Mouse (Mus musculus) spleen, adult 18-20 months (tissue): Measurements from ENCODE around the gene Mroh2a.
A peak's percentile ranks its signal among the peaks of the same experiment; 100 is the strongest.
"Not testable (repeated sequence)": the region's sequence is repeated elsewhere in the genome, so short reads cannot be mapped to it uniquely, and the experiment has no call there.

Experiments used
- DNase-seq, 2 experiments: peaks; one replicate each; pipeline ENCODE4 v3.0.0; 2022; ENCODE audit warnings: mixed read lengths in 2 of 2

The Mroh2a gene

DNA sequence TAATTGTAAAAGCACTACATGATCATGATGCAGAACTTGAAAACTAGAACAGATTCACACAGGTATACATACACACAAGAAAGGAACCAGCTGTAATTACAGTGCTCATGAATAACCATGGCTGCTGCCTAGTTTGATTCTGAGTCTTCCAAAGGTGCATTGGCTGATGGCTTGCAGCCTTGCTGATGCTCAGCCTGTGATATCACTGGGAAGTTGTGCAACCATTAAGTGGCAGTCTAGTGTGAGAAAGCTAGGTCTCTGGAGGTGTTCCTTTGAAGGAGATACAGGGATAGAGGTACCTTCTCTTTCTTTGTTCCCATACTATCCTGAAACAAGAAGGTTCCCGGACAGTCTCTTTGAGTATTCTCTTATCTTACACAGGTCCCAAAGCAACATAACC lies 7.7 kb upstream of the Mroh2a start:
- no peak for DNase-seq

DNA sequence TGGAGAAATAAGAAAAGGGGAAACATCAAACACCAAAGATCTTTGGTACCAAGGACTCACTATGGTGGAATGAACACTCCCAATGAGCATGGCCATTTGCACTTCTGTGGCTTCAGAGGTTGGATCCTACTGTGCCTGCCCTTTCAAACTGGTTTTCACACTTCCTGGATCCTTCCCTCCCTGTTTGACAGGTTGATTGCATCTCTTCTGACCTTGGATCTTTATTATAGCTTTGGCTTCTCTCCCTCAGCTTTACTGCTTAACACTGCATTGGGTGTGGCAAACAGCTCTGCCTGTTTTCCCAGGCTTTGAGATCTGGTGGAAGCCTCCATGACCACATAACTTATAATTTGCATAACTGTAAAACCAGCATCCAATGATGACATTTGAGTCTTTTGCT lies 6.5 kb upstream of the Mroh2a start:
- DNase-seq, result no peak

DNA sequence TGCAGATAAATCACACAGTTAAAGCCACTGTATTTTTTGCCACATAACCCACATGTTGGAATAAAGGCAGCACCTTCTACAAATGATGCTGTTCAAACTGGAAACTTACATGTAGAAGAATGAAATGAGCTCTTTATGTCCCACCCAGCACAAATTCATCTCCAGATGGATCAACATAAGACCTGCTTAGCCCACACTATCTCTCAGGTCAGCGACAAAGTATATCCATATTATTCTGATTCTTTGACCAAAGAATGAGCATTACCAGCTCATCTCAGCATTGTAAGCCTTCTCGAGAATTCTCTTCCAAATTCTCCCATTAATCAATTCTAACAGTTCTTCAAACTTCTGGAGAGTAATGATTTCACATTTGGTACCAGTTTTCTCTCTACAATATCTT lies 4.6 kb upstream of the Mroh2a start:
- DNase-seq, result no peak

DNA sequence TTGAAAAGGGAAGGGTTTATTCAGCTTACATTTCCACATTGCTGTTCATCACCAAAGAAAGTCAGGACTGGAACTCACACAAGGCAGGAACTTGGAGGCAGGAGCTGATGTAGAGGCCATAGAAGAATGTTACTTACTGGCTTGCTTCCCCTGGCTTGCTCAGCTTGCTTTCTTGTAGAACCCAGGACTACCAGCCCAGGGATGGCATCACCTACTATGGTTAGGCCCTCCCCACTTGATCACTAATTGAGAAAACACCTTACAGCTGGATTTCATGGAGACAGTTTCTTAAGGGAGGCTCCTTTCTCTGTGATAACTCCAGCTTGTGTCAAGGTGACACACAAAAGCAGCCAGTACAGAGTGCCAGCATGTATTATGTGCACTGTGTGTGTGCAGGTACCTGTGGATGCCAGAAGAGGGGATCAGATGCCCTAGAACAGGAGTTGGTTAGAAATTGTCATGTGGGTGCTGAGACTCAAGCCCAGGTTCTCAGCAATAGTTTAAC lies 3.7 kb upstream of the Mroh2a start:
- DNase-seq, result peak in 1 of 2 experiments; percentile 6

DNA sequence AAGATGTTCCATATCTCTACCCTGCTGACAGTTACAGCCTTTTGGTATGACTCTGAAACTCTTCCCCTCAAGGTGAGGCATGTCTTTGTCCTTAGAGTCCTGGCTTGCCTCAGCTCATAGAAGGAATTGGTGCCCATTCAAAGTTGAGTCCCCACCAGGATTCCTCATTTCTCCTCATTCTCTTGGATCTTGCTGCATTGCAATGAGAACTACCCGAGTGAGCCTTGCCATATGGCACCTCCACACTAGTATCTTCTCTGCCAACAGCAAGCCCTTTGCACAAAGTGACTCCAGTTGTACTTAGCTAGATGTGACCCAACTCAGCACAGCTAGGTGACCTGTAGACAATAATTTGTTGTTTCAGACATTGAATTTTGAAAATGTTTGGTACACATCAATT lies 3.2 kb upstream of the Mroh2a start:
- DNase-seq, result no peak

DNA sequence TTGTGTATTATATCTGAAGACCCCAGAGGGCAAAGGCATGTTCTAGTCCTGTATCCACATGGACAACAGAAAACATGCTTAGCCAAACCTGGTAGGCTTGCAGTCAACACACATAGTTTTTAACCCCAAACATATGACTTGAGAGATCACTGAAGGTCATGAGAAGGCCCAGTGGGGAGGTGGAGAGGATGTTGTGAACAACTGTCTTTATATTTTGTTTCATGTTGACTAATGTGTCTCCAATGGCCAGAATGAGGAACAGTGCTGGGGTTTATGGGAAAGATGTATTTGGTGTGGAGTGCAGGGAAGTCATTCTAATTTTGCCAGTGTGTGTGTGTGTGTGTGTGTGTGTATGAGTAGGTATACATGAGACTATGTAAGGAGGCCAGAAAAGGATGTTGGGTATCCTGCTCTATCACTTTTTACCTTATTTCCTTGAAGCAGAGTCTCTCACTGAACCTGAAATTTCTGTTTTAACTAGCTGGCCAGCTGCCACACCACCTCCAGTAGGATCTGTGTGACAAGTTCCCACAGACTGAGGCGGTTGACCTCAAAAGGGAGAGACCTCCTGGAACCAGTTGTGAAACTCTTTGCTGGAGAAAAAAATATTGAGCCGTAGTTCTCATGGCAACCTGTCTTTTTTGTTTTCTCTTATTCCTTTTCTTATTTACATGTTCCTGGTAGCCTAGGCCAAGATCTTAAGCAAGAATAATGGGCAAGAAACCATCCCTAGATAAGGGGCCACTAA lies 2.6 kb upstream of the Mroh2a start:
- DNase-seq, result no peak

DNA sequence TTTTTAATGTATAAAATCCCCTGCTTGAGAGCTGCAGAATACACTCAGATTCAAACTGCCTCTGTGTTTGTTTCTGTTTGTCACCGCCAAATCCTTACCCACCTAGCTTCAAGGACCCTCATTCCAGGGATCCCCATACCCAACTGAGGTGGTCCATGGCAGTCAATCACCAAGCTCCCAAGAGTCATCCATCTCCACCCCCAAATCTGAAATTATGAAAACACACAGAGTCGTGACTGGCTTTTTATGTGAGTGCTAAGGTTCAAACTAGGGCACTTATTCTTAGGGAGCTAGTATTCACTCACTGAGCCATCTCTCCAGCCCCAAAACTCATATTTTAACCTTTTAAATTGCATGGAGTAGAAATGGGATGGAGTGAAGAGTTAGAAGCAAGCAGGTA lies 1.5 kb upstream of the Mroh2a start:
- DNase-seq, result not testable (repeated sequence)

DNA sequence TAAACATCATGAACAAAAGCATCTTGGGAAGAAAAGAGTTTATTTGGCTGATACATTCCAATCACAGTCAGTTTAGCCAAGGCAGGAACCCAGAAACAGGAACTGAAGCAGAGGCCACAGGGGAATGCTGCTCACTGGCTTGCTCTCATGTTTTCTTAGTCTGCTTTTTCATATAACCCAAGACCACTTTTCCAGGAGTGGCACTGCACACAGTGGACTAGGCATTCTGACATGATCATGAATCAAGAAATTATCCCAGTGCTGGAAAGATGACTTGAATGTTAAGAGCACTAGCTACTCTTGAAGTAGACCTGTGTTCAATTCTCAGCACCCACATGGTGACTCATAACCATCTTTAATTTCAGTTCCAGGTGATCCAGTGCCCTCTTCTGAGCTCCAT lies 1.0 kb upstream of the Mroh2a start:
- DNase-seq, result no peak

DNA sequence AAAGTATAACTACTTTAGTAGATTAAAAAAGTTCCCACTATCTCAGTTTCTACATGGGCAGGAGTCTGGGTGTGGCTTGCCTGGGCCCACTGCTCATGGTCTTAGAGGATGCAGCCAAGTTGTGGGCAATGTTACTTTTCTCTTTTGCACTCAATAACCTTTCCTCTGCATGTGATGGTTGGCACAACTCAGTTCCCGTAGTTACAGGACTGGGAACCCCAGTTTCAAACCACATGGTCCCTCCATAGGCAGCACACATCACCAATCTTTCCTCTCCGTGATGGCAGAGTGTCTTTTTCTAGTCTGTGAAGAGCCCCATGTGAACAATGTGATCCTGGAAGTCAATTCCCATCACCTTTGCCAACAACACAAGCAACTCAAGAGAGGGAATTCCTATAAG lies 696 bp downstream of the Mroh2a start:
- DNase-seq, result peak in 1 of 2 experiments; percentile 6

DNA sequence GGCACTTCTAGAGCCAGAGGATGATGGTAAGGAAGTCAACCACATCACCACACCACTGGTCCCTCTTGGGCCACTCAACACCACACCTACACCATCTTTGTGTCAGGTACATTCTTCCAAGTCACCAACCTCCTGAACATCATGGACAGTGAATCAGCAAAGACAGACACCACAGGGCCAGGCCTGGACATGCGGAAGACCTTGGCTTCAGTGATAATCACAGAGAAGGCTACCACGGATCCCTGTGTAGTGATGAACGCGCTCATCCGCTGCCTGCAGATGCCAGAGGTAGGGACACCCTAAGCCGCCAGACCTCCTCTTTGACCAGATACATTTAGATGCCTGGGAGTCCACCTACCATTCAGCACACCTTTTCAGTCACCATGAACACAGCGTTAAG lies 1.3 kb downstream of the Mroh2a start:
- peak; percentile 10 to 16 for DNase-seq

DNA sequence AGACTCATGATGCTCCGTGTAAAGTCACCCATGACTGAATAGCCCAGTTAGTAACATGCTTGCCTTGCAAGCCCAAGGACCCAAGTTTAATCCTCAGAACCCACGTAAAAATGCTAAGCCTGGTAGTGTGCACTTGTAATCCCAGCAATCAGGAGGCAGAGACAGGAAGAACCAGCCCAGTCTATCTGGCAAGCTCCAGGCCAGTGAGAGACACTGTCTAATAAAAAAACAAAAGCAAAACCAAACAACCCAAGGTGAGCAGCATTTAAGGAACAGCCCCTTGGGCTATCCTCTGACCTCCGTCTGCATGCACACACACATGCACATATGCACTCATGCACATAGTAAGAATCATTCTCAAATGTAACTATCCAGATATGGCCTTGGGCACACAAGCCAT lies 2.8 kb downstream of the Mroh2a start:
- peak in 1 of 2 experiments; percentile 6 for DNase-seq

DNA sequence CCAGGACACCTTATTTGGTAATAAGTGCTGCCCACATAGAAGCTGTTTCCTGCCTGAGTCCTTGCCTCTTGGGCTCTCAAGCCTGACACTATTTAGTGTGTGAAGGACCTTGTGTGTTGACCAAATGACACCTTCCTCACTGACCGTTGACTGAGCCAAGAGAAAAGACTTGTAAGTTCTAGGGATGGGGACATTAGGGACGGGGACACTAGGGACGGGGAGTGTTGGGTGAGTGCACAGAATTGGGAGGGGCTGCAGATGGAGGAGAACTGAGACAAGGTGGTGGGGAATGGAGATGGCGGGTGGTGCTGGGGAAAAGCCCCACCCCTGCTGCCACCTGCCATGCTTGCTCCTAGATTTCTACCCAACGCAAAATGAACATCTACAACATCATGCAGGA lies 3.2 kb downstream of the Mroh2a start:
- peak; percentile 4 to 12 for DNase-seq

DNA sequence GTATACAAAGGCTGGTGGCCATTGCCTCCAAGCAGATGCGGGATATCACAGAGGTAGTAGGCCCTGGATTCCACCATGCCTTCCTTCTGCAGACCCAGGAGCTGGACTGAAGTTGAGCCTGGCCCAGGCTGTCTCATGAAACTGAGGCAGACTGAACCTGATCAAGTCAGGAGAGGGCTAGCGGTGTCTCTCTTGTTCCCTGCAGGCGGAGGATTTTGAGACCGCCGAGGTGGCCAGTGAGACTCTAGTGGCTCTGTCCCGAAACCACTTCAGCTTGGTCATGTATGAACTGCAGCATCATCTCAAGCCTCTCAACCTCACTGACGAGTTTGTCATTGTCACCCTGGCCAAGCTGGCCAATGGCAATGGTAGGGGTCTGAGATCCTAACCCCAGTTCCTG lies 3.6 kb downstream of the Mroh2a start:
- peak; percentile 6 to 14 for DNase-seq

DNA sequence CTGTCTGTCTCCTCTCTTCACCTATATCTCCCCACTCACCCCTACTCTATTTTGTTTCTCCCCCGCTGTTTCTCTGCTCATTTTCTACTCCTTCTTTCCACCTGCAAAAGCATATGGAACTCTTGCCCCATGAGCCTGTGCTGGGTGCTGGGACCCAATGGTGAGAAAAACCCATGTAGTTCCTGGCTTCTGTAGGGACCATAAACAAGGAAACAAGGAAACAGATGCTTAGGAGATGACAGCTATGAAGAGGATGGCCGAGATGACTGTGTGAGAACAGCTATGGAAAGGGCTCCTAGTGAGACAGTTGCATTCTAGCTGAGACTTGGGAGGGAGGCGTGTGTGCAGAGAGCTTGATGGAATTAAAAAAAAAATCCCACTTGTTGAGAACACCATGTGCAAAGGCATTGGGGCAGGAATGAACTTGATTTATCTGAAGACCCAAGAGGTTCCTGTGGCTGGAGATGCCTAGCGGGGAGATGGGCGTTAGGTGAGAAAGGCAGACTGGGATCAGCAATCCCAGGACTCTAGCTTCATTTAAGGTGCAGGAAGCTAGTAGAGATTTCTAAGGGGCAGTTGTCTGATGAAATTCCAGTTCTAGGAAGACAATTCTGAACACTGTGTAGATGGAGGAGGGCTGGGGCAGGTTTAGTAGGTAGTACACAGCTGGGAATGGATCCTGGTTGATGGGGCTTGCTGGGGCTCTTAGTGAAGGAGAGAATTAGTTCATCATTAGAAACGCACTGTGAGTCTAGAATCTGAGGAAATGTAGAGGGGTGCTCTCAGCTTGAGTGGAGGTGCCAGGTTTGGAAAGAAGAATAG lies 4.4 kb downstream of the Mroh2a start:
- peak; percentile 5 to 7 for DNase-seq

DNA sequence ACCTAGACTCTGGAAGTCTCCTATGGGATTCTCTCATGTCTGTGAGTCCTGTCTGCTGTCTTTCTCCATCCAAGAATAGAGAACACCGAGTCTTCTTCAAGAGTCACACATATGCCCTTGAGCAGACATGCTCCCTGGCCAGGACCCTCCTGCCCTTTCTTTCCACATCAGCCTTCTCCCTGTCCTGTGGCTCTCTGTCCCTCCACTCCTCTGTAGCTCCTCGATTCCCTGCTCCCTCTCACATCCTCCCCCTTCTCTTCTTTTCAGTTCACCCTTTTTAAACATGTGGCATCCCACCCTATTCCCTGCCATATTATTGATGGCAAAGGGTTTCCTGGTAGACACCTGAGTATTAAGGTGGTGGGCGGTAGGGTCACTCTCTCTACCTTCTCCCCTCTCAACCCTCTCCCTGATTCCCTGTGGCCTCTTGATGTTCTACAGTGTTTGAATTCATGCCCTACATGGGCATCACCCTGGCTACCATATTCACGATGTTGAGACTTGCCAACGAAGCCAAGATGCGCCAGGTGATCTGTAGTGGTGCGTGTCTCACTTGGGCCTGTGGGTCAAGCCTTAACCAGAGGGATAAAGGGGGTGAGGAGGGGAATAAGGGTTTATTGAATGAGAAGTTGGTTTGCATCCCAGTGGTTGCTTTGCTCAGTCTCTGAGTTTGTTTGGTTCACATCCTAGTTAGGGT lies 5.2 kb downstream of the Mroh2a start:
- peak; percentile 8 to 9 for DNase-seq

DNA sequence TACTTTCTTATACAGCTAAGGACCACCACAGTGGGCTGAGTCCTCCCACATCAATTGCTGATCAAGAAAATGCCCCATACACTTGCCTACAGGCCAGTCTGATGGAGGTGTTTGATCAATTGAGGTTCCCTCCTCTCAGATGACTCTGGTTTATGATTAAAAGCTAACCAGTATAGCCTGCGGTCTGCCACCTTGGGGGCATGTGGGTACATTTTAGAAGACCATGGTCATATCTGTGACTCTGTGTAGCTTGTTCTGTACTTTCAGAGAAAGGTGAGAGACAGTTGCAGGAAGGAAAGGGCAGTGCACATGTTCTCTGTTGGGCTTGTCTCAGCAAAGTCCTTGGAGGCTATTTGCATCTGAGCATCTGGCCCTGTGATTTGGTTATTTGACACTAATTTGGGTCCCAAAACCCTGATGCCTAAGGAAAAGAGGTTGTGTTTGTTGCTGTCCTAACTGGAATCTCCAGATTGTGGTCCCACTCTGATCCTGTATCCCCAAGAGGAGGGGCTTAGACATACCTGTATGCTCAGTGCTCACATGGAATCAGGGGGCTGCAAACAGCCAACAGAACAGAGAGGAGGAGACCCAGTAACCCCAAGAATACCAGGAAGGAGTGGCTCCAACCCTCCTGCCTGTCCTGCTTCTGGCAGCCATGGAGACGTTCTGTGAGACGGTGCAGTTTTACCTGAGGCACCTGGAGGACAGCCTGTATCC lies 6.0 kb downstream of the Mroh2a start:
- DNase-seq, result peak in 1 of 2 experiments; percentile 4

DNA sequence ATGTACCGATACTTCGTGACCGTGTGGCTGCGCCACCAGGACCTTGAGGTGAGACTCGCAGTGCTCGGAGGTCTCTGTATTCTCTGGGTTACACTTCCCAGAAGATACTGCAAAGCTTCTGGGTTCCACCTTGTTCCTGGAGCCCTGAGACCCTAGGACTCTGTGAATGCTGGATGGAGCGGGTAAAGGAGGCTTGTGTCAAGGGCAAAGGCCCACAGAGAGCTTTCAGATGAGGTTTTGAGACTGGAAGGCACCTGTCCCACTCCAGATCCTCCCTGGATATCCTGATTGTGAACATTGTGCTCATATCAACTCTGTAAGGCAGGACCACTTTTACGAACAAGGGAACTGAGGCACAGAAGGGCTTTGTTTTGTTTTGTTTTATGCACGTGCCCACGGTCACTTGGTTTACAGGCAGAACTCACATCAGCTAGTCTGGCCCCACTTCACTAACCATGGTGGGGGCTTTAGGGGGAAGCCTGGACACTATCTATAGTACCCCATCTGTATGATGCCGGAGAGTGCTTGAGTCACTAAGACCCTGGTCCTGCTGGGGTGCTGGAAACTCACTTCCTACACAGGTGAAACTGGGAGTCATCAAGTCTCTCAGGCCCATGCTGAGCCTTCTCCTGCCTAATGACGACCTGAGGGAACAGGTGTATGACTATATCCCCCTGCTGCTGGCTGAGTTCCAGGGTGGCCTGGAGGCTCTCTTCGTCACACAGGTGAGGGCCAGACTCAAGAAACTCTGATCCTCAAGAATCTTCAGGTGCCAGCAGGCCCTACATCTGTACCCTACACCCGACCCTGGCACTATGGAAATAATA lies 6.8 kb downstream of the Mroh2a start:
- peak in 1 of 2 experiments; percentile 17 for DNase-seq

DNA sequence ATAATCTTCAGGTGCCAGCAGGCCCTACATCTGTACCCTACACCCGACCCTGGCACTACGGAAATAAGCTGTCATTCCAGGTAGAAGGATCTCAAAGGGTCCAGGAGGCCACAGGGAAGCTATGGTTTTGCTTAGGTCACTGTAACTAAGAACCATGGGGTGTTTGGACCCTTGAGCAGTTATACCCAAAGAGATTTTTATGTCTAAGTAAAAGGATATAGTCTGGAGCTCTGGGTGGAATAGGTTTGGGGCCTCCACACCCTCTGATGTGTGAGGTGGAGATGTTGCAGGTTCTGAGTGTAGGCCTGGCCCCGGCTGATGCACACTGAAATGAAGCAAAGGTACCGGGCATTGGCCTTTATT lies 7.4 kb downstream of the Mroh2a start:
- DNase-seq, result no peak

DNA sequence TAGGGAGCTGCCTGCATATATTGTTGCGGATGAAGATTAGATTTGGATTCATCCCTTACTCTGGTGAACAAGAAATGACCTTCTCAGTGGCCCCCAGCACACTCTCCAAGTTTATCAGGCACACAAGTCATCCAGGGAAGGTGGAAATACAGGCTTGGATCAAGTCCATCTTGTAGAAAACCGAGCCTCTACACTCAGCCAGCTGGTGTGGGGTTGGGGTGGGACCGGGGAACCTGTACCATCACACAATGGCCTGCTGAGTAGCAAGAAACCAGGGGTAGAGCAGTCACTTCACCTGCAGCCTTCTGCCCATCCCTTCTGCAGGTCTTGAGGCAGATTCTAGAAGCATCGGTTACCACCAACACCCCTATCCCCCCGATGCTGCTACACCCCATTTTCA lies 7.9 kb downstream of the Mroh2a start:
- DNase-seq, result no peak

DNA sequence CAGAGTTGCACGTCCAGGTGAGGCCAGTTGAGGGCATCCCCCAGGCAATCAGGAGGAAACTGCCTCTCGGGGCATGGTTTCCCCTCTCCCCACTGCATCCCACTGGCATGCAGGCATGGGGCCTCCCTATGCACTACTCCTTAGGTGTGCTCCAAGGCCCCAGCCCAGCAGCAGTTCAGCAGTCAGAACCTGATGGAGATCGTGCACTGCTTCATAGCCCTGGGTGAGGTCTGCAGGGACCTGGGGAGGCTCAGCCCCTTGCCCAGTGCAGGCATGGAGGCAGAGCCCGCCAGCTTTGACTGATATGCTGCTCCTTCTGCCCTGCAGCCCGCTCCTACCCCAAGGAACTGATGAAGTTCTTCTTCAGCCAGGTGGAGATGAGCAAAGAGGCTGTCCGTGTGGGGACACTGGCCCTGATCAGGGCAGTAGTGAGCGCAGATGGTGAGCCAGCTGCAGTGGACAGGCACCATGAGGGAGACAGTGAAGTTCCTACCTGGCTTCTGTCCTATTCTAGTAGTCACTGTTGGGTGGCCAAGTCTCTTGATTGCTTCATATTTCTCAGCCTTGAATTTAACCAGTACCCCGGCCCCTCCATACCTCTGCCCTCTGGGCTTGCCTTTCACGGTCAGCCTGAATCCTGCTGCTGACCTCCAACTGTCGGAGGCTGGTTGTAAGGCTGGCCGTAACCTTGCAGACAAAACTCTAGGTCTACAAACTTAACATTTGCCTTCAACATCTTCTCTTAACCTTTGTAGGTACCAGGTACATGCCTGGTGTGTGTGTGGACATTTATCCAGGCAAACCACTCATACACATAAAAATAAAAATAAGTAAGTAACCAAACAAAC lies 8.5 kb downstream of the Mroh2a start:
- DNase-seq, result peak in 1 of 2 experiments; percentile 24

DNA sequence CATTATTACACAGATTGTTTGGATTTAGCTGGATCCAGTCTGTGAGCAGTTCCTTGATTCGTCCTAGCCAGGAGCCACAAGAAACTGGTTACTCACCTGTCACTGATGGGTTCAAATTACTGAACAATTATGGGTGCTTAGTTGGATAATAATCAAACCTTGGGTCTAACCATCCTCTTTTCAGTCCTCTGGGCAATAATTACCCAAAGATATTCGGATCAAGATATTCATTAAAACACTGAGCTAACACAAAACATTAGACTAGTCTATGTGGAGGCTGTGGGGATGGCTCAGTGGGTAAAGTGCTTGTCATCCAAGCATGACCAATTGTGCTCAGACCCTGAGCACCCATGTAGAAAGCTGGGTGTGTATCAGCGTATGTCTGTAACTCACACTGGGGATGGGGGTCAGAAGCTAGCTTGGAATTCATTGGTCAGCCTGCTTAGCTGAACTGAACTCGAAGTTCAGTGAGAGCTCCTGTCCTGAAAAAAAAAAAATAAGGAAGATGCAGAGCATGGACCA lies 9.2 kb downstream of the Mroh2a start:
- DNase-seq, result peak in 1 of 2 experiments; percentile 2
